Mouse (Mus musculus) kidney, embryonic 15.5 days (tissue): Measurements from ENCODE around the gene Pycr1. TPM values are rescaled to one million over a fixed set of nuclear protein-coding genes. Genes with fewer than 3 reads are reported as not detected.

Experiments used
- ATAC-seq: fragments of 200-750 bp; cut with Nextera tagmentation; replicated peaks from 2 replicates; pipeline ENCODE4 v1.8.0; 2017; ENCODE audit warnings: moderate TSS enrichment; ENCODE audit not compliant: low FRiP score
- H3K27ac ChIP-seq: fragments of 300-500 bp; sonication (generic); 2 replicates; pipeline ENCODE4 v1.5.1; 2015; ENCODE audit warnings: mild to moderate bottlenecking, inconsistent platforms
- H3K27me3 ChIP-seq: fragments of 300-500 bp; sonication (generic); 2 replicates; pipeline ENCODE4 v1.6.1; 2015; ENCODE audit warnings: inconsistent platforms
- H3K36me3 ChIP-seq: fragments of 300-500 bp; sonication (generic); 2 replicates; pipeline ENCODE4 v1.6.1; 2015; ENCODE audit warnings: inconsistent platforms
- H3K4me1 ChIP-seq: fragments of 300-500 bp; sonication (generic); 2 replicates; pipeline ENCODE4 v1.6.1; 2015; ENCODE audit warnings: inconsistent platforms
- H3K4me2 ChIP-seq: fragments of 300-500 bp; sonication (generic); 2 replicates; pipeline ENCODE4 v1.6.1; 2015; ENCODE audit warnings: moderate library complexity, mild to moderate bottlenecking, inconsistent platforms
- H3K4me3 ChIP-seq: fragments of 300-500 bp; sonication (generic); replicated peaks from 2 replicates; pipeline ENCODE4 v1.5.1; 2015; ENCODE audit warnings: mild to moderate bottlenecking, inconsistent platforms
- H3K9ac ChIP-seq: fragments of 300-500 bp; sonication (generic); 2 replicates; pipeline ENCODE4 v1.6.1; 2015; ENCODE audit warnings: mild to moderate bottlenecking, inconsistent platforms
- H3K9me3 ChIP-seq: fragments of 300-500 bp; sonication (generic); replicated peaks from 2 replicates; pipeline ENCODE4 v1.6.1; 2016; ENCODE audit warnings: inconsistent platforms
- WGBS: fragments of 180-500 bp; shearing (Covaris S2); methylation state at CpG from one replicate; pipeline ENCODE4 v1.1.7; 2015; ENCODE audit warnings: mixed read lengths; 5-methylcytosine and 5-hydroxymethylcytosine counted together
- polyA plus RNA-seq: library from polyadenylated mRNA; unstranded; fragments of >200 nt; fragmentation: Nextera tagmentation; extraction: Ambion mirVana; gene quantifications from 2 replicates; pipeline ENCODE4 v1.2.1, GENCODE M21; 2015

The Pycr1 gene
- polyA plus RNA-seq, 1 experiment from 2014 or later, result 29.3 TPM

DNA sequence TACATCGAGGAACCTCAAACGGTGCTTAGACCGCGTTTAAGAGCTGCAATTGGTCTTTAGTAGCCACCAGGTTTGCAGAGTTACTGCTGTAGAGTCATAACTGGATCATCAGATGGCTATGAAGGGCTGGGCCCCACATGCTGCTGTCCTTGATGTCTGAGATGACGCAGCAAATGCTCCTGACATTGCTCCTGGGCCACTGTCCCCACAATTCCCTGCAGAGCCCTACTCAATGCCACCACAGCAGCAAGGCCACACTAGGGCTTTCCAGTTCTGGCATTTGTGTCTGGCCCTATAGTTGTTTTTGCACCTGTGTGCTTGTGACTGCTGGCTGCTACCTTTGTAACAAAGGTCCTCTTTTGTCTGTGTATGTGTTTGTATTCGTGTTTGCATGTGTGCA lies 20.8 kb downstream of the Pycr1 start:
- H3K4me3 ChIP-seq, result no peak overlapping the region
- peaks cover 26% of the 10 kb centered on the region for H3K4me1 ChIP-seq
- ATAC-seq, result no peak
- H3K36me3 ChIP-seq, result peaks cover 65% of the 10 kb centered on the region
- no peaks in the 10 kb centered on the region for H3K27me3 ChIP-seq
- no peak overlapping the region for H3K9ac ChIP-seq
- WGBS, result 95% methylated on average over 6 of the region's 6 CpGs
- no peak overlapping the region for H3K4me2 ChIP-seq
- no peak overlapping the region for H3K27ac ChIP-seq
- H3K9me3 ChIP-seq, result no peaks in the 10 kb centered on the region

DNA sequence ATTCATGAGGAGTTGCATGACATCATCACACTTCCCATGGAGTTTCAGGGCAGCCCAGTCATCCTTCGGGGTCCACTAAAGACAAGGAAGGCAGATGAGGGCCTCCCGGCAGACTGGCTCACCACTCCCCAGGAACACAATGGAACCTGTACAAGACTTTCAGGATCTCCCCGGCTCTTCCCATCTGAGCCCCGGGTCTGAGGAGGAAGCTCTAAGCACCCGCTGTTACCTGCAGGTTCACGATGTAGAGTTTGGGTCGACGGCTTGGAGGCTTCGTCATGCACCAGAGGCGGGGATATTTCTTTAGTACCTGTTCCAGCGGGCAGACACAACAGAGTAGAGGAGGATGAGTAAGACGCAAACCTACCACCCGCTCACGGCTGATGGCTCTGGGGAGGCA lies 23.4 kb downstream of the Pycr1 start:
- Histone ChIP-seq H3K4me3 (no peak overlapping the region), H3K36me3 (peaks cover 56% of the 10 kb centered on the region), H3K4me1 (peaks cover 38% of the 10 kb centered on the region), H3K4me2 (no peak overlapping the region), H3K9ac (no peak overlapping the region), H3K9me3 (no peaks in the 10 kb centered on the region), H3K27me3 (no peaks in the 10 kb centered on the region), H3K27ac (no peak overlapping the region)
- ATAC-seq, result no peak
- 94% methylated on average over 14 of the region's 14 CpGs for WGBS

DNA sequence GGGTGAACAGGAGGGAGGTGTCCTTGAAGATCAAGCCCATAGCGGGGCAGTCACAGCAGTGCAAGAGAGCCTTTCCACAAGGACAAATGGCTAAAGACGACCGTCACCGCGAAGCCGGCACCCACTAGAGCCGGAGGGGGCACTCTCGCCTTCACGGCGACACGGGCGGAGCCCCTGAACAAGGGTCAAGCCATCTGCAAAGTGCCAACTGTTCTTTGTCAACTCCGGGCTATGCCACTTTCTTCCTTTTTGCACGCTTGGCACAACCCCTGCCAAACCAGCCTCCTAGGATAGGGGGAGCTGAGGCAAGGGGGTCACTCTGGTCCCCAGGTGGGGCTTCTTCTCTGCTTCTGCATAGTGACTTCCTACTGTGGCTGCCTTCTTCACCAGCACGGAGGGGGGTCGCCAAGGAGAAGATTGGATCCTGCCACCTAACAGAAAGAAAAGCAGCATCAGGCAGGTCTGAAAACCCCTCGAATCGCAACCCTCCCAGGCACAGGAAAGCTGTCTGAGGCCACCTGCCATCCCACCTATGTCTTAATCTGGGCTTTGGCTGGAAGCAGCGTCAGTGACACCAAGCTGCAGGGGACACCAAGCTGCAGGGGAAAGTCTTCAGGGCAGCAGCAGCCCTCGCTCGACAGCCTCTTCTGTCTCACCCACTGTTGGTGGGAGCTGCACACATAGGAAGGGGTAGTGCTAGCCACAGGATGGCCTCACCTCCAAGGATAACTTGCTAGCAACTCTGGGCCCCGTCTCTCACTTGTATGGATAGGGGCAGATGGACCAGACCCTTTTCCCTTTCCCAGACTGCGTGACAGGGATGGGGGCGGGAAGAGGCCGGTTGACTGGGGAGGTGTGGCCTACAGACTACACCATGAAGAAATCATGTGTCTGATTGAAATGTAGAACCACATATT lies 24.7 kb downstream of the Pycr1 start:
- 90% methylated on average over 25 of the region's 25 CpGs for WGBS
- no peaks in the 10 kb centered on the region for H3K9me3 ChIP-seq
- H3K27me3 ChIP-seq, result no peaks in the 10 kb centered on the region
- peak overlapping the region; percentile 80; the same call in 1 of the 2 replicates for H3K27ac ChIP-seq
- peaks cover 30% of the 10 kb centered on the region for H3K4me1 ChIP-seq
- H3K9ac ChIP-seq, result no peak overlapping the region
- ATAC-seq, result no peak
- H3K4me3 ChIP-seq, result no peak overlapping the region
- peaks cover 64% of the 10 kb centered on the region for H3K36me3 ChIP-seq
- H3K4me2 ChIP-seq, result no peak overlapping the region

DNA sequence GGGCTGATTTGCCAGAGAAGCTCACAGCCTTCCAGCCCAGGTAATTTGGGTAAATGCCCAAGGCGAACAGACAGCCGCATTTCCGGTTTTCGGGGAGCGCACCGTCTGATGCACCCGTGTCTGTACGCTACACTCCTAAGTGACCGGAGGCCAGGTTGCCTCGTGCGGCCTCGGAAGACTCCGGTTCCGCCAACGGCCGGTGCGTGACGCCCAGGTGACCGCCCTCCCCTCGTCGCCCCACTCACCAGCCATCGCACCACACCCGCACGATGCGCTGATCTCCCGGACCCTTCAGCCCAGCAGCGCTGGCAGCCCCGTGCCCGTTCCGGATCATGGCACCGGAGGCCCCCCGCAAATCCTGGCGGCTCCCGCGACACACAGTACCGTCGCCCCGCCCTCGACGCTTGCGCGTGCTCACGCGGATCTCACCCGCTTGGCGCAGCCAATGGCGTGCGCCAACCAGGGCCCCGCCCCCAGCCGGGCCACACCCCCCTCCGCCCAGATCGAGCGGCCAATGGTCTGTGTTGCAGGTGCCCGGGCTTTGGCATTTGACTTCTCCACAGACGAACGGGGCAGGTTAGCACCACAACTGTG lies 26.0 kb downstream of the Pycr1 start, which contains the start of gene Pcyt2:
Gene Pcyt2 (minus strand): TSS at position 418 of the 594 bp plus-strand sequence.
- ATAC-seq, result peak; percentile 93
- Histone ChIP-seq H3K9me3 (no peaks in the 10 kb centered on the region), H3K4me3 (peak within 1 kb of the TSS; percentile 75), H3K4me2 (peak within 1 kb of the TSS; percentile 91), H3K9ac (peak within 1 kb of the TSS; percentile 72), H3K4me1 (peaks cover 25% of the 10 kb centered on the region), H3K27me3 (no peaks in the 10 kb centered on the region), H3K36me3 (peaks cover 69% of the 10 kb centered on the region), H3K27ac (peak within 1 kb of the TSS; percentile 80)
- under 1% methylated on average over 56 of the region's 56 CpGs for WGBS

DNA sequence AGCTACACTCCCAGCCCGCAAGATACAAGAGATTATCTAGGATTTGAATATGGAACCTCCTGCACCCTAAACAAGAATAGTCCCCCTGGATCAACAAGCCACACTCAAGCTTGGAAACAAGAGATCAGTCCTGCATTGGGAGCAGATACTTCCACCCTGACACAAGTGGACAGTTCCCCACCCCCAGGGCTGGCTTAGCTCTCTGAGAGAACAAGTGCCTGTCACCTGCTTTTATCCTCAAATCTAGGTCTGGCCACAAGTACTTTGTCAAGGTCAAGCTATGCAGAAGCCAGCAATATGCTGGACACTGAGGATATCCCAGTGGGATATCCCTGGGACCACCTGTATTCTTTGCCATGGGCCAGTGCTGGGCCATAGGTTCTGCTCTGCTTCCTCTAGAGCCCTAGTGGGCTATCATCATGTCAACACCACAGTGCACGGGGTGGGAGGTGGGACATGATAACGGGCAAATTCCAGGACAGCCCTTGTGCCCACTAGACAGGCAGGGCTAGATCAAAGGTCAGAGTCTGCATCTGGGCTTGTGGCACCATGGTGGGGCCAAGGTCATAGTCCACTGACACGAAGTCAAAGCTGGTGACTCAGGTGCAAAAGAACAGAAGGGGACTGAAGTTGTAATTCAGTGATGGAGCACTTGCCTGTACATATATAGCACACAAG lies 26.8 kb downstream of the Pycr1 start:
- Histone ChIP-seq H3K9me3 (no peaks in the 10 kb centered on the region), H3K9ac (peak overlapping the region; percentile 72), H3K27me3 (no peaks in the 10 kb centered on the region), H3K4me2 (peak overlapping the region; percentile 91), H3K36me3 (peaks cover 69% of the 10 kb centered on the region), H3K4me3 (peak overlapping the region; percentile 75), H3K27ac (peak overlapping the region; percentile 80), H3K4me1 (peaks cover 25% of the 10 kb centered on the region)
- 50% methylated on average over 4 of the region's 4 CpGs for WGBS
- no peak for ATAC-seq

DNA sequence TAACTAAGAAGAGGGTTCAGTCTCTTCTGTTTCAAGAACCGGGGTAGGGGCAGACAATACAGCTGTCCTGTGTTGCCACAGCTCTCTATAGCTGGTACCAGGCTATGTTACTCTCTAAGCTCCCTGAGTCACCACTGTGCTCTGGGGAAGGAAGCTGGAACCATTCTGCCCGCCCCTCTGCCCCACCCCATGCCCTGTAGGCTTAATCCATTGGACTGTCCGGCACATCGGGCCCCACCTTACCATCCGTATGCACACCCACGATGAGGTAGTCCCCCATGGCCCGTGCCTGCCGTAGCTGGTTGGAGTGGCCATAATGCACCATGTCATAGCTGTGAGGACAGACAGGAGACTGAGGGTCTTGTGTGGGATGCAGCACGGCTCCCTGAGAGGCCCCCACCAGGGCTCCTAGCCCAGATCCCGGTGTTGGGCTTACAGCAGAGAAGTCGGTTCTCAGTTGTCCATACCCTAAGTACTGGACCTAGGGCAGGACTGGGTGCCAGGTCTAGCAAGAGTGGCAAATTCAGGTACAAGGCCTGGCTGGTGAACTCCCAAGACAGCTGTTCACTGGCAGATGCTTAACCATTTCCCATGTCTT lies 27.9 kb downstream of the Pycr1 start:
- Histone ChIP-seq H3K9me3 (no peaks in the 10 kb centered on the region), H3K27ac (no peak overlapping the region), H3K36me3 (peaks cover 70% of the 10 kb centered on the region), H3K4me2 (peak overlapping the region; percentile 10; the same call in 1 of the 2 replicates), H3K27me3 (no peaks in the 10 kb centered on the region), H3K9ac (no peak overlapping the region), H3K4me1 (peaks cover 25% of the 10 kb centered on the region), H3K4me3 (no peak overlapping the region)
- WGBS, result 91% methylated on average over 11 of the region's 11 CpGs
- no peak for ATAC-seq

DNA sequence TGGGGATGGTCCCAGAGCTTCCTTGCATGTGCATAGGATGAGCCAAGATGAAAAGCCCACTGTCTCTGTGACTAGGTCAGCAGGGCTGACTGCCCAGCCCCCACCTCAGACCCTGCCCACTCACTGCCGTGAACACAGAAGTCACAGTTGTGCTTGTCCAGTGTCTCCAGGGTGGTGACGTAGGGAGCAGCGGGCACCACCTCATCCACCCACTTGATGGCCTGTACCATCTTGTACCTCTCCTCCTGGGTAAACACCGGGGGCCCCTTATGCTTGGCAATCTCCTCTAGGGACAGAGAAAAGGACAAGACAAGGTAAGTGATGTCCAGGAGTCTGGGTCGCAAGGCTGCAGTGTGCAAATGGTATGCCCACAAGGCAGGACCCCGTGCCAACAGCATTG lies 28.4 kb downstream of the Pycr1 start:
- Histone ChIP-seq H3K4me3 (no peak overlapping the region), H3K36me3 (peaks cover 69% of the 10 kb centered on the region), H3K27me3 (no peaks in the 10 kb centered on the region), H3K27ac (no peak overlapping the region), H3K4me2 (no peak overlapping the region), H3K9ac (no peak overlapping the region), H3K9me3 (no peaks in the 10 kb centered on the region), H3K4me1 (peaks cover 25% of the 10 kb centered on the region)
- ATAC-seq, result no peak
- WGBS, result 97% methylated on average over 6 of the region's 6 CpGs

DNA sequence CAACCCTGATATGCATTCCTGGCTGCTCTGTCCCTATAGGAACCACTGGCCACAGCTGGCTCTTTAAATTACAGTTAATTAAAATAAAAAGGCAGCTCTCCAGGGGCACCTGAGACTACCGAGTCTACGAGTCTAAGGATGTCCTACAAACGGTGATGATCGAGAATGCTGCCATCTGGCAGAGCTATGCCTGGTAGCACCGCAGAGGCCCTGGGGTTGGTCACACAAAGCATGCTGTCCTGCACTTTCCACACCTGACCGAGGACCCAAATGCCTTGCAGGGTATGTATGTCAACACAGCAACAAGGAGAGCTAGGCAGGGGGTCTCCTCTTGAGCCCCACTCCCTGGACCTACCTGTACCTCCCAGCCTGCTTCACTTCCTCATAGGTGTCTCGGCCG lies 29.6 kb downstream of the Pycr1 start:
- H3K36me3 ChIP-seq, result peaks cover 60% of the 10 kb centered on the region
- no peak overlapping the region for H3K4me2 ChIP-seq
- H3K27ac ChIP-seq, result no peak overlapping the region
- H3K9ac ChIP-seq, result no peak overlapping the region
- no peak overlapping the region for H3K4me3 ChIP-seq
- ATAC-seq, result no peak
- WGBS, result 87% methylated on average over 8 of the region's 8 CpGs
- no peaks in the 10 kb centered on the region for H3K27me3 ChIP-seq
- no peaks in the 10 kb centered on the region for H3K9me3 ChIP-seq
- H3K4me1 ChIP-seq, result peaks cover 35% of the 10 kb centered on the region

DNA sequence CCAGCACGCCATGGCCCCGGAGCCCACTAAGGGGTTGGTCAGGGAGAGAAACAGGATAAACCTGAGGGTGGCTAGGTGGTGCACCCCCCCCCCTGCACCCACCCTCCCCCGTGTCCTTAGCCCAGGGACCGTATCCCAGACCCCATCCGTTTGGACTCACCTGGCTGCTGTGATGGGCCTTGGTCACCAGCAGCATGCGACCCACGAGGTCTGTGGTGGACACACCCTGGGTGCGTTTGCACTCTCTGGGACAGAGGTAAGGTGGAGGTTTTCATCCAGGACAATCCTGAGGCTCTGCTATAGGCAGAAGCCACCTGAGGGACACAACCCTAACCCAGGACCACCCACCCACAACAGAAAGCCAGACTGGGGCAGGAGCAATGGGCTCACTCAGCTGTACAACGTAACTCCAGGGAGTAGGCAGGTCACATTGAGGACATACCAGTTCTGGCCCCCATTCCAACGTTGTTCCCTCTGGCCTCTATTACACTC lies 30.0 kb downstream of the Pycr1 start:
- H3K9ac ChIP-seq, result no peak overlapping the region
- no peak overlapping the region for H3K4me3 ChIP-seq
- H3K4me1 ChIP-seq, result peaks cover 39% of the 10 kb centered on the region
- WGBS, result 90% methylated on average over 10 of the region's 10 CpGs
- peaks cover 55% of the 10 kb centered on the region for H3K36me3 ChIP-seq
- no peak for ATAC-seq
- no peaks in the 10 kb centered on the region for H3K9me3 ChIP-seq
- no peaks in the 10 kb centered on the region for H3K27me3 ChIP-seq
- no peak overlapping the region for H3K27ac ChIP-seq
- no peak overlapping the region for H3K4me2 ChIP-seq

DNA sequence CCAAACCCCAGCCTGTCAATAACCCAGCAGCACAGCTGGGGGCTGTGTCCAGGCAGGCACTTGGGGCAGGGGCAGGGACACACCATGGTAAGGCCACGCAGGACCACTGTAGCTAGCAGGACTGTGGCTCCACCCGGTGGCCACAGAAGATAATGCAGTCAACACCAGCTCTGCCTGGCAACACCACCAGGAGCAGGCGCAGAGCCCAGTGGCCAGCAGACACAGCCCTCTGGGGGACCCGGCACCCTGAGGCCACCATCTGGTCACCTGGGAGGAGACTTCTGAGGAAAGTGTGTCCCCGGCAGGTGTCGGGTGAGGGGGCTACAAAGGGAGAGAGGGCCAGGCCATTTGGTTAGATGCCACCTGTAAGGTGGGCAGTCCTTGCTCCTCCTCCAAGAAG lies 30.8 kb downstream of the Pycr1 start:
- Histone ChIP-seq H3K4me1 (peaks cover 40% of the 10 kb centered on the region), H3K9ac (no peak overlapping the region), H3K27ac (no peak overlapping the region), H3K4me2 (no peak overlapping the region), H3K27me3 (no peaks in the 10 kb centered on the region), H3K4me3 (no peak overlapping the region), H3K9me3 (no peaks in the 10 kb centered on the region), H3K36me3 (peaks cover 49% of the 10 kb centered on the region)
- WGBS, result 45% methylated on average over 6 of the region's 6 CpGs
- ATAC-seq, result no peak; the same call in 1 of the 2 replicates

DNA sequence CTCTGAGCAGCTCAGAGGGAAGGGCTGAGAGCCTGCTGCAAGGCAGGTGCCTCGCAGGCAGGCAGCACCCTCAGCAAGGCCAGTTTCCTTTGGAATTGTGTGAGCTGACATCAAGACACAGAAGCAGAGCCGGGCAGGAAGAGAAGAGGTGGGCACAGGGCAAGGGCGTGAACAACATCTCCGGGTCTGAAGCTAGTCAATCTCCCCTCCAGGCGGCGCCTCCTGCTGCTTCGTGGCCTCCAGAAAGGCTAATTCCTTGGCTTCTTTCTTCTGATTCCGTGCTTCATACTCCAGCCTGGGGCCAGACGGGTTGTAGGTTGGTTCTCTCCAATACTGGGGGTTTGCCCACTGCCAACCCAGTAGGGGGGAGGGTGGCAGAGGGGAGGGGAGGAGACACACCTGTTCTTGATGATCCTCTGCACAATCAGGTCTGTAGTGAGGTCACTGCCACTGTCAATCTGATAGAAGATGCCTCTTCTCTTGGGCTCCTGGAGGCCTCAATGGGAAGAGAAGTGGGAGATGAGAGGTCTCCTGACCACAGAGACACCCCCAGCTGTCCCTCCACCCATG lies 33.0 kb downstream of the Pycr1 start:
- Histone ChIP-seq H3K4me1 (peaks cover 29% of the 10 kb centered on the region), H3K36me3 (peaks cover 61% of the 10 kb centered on the region), H3K27me3 (no peaks in the 10 kb centered on the region), H3K27ac (no peak overlapping the region), H3K4me3 (no peak overlapping the region), H3K9ac (no peak overlapping the region), H3K4me2 (no peak overlapping the region), H3K9me3 (no peaks in the 10 kb centered on the region)
- 83% methylated on average over 9 of the region's 9 CpGs for WGBS
- ATAC-seq, result no peak
